Mouse (Mus musculus) heart, embryonic 12.5 days (tissue): ENCODE data around the gene Tlr9. TPM values are rescaled to one million over a fixed set of nuclear protein-coding genes. Genes with fewer than 3 reads are reported as not detected.

Source experiments
- ATAC-seq: fragments of 200-750 bp; cut with Nextera tagmentation; 2 replicates; pipeline ENCODE4 v1.8.0; 2017; ENCODE audit warnings: moderate TSS enrichment, moderate library complexity; ENCODE audit not compliant: insufficient number of reproducible peaks, low FRiP score
- H3K27ac ChIP-seq: fragments of 300-500 bp; sonication (generic); 2 replicates; pipeline ENCODE4 v1.5.1; 2016; ENCODE audit warnings: mild to moderate bottlenecking, moderate library complexity; ENCODE audit not compliant: poor library complexity, severe bottlenecking
- H3K27me3 ChIP-seq: fragments of 300-500 bp; sonication (generic); replicated peaks from 2 replicates; pipeline ENCODE4 v1.6.1; 2016; ENCODE audit warnings: mild to moderate bottlenecking, moderate library complexity
- H3K36me3 ChIP-seq: fragments of 300-500 bp; sonication (generic); 2 replicates; pipeline ENCODE4 v1.6.1; 2016; ENCODE audit warnings: mild to moderate bottlenecking, moderate library complexity
- H3K4me1 ChIP-seq: fragments of 300-500 bp; sonication (generic); replicated peaks from 2 replicates; pipeline ENCODE4 v1.6.1; 2016; ENCODE audit warnings: mild to moderate bottlenecking
- H3K4me2 ChIP-seq: fragments of 300-500 bp; sonication (generic); 2 replicates; pipeline ENCODE4 v1.6.1; 2016; ENCODE audit warnings: mild to moderate bottlenecking, moderate library complexity
- H3K4me3 ChIP-seq: fragments of 300-500 bp; sonication (generic); 2 replicates; pipeline ENCODE4 v1.5.1; 2016; ENCODE audit warnings: mild to moderate bottlenecking
- H3K9ac ChIP-seq: fragments of 300-500 bp; sonication (generic); 2 replicates; pipeline ENCODE4 v1.6.1; 2016; ENCODE audit warnings: mild to moderate bottlenecking, moderate library complexity
- H3K9me3 ChIP-seq: fragments of 300-500 bp; sonication (generic); replicated peaks from 2 replicates; pipeline ENCODE4 v1.6.1; 2016; ENCODE audit warnings: mild to moderate bottlenecking, moderate library complexity
- WGBS: fragments of 180-500 bp; shearing (Covaris S2); methylation state at CpG from one replicate; pipeline ENCODE4 v1.1.7; 2016; 5-methylcytosine and 5-hydroxymethylcytosine counted together
- polyA plus RNA-seq: library from polyadenylated mRNA; unstranded; fragments of >200 nt; fragmentation: Nextera tagmentation; extraction: Ambion mirVana; gene quantifications from 2 replicates; pipeline ENCODE4 v1.2.1, GENCODE M21; 2016

The Tlr9 gene
- polyA plus RNA-seq, 1 experiment from 2014 or later, result not detected

DNA sequence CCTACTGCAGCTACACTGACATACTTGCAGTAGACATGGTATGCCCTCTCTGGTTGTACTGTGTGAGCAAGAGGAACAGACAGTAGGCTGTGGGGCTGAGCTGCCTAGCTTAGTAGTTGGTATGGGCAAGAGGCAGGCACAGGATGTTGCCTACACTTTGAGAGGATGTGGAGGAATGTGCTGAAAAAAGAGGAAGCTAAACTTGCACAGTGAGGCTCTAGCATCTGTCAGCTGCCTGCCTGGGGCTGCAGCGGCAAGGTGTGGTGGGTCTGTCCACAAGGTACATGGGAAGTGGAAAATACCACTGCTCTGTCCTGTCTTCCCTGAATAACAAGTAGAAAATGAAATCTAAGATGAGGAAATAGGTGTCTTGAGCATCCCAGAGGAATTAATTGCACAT lies 29.4 kb upstream of the Tlr9 start:
- 88% methylated on average over 1 of the region's 1 CpGs for WGBS
- Histone ChIP-seq H3K27ac (no peak overlapping the region), H3K4me2 (no peak overlapping the region), H3K9ac (no peak overlapping the region), H3K4me3 (no peak overlapping the region), H3K27me3 (no peaks in the 10 kb centered on the region), H3K4me1 (peaks cover 4% of the 10 kb centered on the region), H3K9me3 (no peaks in the 10 kb centered on the region), H3K36me3 (peaks cover 82% of the 10 kb centered on the region)
- no peak for ATAC-seq

DNA sequence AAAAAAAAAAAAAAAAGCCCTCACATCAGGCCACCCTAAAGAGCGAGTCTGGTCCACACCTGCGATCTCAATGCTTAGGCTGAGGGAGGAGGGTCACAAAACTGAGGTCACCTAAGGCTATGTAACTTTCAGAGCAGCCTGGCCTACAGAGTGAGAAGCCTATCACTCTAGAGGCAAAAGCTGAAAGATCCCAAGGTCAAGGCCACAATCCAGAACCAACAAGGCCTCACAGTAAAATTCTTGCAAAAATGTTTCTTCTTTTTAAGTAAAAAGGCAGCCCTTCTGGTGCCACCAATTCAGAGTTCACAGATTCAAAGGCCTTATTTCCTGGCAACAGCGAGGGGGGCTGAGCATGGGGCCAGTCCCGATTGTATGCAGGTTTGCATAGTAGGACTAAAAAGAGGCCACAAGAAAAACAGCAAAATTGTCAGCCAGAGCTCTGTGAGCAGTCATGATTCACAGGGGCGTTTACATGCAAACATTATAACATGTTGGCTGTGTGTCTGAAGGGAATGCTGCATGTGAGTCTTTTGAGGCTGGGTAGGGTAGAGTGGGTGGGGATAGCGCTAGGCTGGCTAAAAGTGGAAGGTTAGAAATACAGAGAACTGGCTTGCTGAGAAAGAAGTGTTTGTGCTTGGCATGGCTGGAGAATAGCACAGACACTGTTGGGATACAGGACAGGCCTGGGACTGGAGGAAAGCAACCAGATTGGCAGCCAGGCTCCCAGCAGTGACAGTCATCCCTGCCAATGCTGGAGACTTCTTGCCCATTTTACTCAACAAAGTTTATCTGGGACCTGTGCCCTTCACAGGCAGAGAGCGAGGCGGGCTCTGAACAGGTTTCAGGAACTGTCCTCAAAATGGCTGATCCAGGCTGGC lies 28.2 kb upstream of the Tlr9 start:
- WGBS, result 89% methylated on average over 8 of the region's 8 CpGs
- Histone ChIP-seq H3K4me1 (peaks cover 11% of the 10 kb centered on the region), H3K27ac (no peak overlapping the region; the same call in 1 of the 2 replicates), H3K9ac (0 out of 2 replicates have a peak overlapping the region, but pooled peaks have one; percentile 22), H3K4me3 (no peak overlapping the region), H3K36me3 (peaks cover 71% of the 10 kb centered on the region), H3K4me2 (no peak overlapping the region), H3K27me3 (no peaks in the 10 kb centered on the region), H3K9me3 (no peaks in the 10 kb centered on the region)
- no peak for ATAC-seq

DNA sequence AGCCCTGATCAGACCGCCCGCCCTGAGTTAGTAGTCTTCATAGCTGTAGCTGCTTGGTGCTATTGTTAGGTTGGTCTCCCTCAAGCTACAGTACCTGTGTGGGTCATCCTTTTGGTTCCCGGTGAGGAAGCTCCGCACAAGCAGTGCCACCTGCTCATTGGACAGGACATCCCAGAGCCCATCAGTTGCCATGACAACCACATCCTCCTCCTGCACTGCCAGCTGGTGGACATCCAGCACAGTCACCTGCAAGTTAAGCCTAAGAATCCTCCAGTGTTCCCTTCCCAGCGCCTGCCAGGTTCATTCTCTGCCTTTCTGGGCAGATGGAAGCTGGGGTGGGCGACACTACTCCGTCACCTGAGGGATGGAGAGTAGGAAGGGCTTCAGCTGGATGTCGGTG lies 26.7 kb upstream of the Tlr9 start:
- Histone ChIP-seq H3K9me3 (no peaks in the 10 kb centered on the region), H3K9ac (no peak overlapping the region), H3K4me1 (peaks cover 21% of the 10 kb centered on the region), H3K4me3 (no peak overlapping the region), H3K36me3 (peaks cover 56% of the 10 kb centered on the region), H3K27ac (no peak overlapping the region), H3K27me3 (no peaks in the 10 kb centered on the region), H3K4me2 (no peak overlapping the region)
- 88% methylated on average over 8 of the region's 8 CpGs for WGBS
- ATAC-seq, result no peak

DNA sequence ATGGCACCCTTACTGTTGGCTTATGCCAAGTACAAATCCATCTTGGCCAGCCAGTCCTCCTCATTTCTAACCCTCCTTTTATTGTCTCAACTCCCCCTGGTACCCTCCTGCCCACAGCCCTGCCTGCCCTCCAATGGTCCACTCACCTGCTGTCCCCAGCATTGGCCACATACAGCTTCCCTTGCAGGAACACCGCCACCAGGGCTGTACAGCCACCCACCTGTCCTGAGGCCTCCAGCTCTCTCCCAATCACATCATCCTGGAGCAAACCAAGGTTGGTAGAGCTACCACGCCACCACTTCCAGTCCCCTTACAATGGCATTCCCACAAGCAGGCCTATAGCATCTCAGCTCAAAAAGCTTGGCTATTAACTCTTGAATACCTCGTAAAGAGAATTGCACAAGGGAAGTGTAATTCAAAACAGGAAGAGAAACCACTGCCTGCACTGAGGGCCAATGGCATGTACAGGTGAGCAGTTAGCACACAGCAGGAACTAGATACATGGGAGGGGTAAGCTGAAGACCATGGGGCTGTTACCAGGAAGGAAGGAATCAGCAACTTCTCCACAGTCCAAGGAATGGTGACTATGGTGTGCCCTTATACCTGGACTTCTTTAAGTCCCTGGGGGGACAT lies 25.2 kb upstream of the Tlr9 start:
- Histone ChIP-seq H3K4me2 (no peak overlapping the region), H3K27me3 (no peaks in the 10 kb centered on the region), H3K36me3 (peaks cover 42% of the 10 kb centered on the region), H3K4me1 (peaks cover 22% of the 10 kb centered on the region), H3K27ac (no peak overlapping the region), H3K4me3 (no peak overlapping the region), H3K9ac (no peak overlapping the region), H3K9me3 (no peaks in the 10 kb centered on the region)
- no peak for ATAC-seq
- 91% methylated on average over 3 of the region's 3 CpGs for WGBS

DNA sequence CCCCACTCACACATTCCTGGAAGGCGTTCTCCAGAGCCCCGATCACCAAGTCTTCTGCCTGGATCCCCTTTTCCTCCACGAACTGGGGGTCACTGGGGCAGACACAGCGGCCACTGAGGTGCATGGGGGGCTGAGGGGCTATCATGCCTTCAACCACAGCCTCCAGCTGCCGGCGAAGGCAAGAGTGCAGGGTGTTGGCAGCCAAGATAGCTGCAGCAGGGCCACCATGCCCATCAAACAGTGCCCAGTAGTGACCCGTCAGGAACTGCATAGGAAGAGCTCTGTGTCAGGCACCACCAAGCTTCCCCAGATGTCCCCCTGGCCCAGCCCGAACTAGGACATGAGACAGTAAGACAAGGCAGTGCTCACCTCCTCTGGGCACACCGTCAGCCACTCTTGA lies 24.7 kb upstream of the Tlr9 start:
- H3K36me3 ChIP-seq, result peaks cover 39% of the 10 kb centered on the region
- no peaks in the 10 kb centered on the region for H3K27me3 ChIP-seq
- peak overlapping the region; percentile 70 for H3K4me2 ChIP-seq
- H3K27ac ChIP-seq, result no peak overlapping the region
- no peak overlapping the region for H3K4me3 ChIP-seq
- ATAC-seq, result no peak
- H3K9me3 ChIP-seq, result no peaks in the 10 kb centered on the region
- H3K4me1 ChIP-seq, result peaks cover 24% of the 10 kb centered on the region
- 0 out of 2 replicates have a peak overlapping the region, but pooled peaks have one; percentile 11 for H3K9ac ChIP-seq
- 87% methylated on average over 9 of the region's 9 CpGs for whole genome bisulfite sequencing

DNA sequence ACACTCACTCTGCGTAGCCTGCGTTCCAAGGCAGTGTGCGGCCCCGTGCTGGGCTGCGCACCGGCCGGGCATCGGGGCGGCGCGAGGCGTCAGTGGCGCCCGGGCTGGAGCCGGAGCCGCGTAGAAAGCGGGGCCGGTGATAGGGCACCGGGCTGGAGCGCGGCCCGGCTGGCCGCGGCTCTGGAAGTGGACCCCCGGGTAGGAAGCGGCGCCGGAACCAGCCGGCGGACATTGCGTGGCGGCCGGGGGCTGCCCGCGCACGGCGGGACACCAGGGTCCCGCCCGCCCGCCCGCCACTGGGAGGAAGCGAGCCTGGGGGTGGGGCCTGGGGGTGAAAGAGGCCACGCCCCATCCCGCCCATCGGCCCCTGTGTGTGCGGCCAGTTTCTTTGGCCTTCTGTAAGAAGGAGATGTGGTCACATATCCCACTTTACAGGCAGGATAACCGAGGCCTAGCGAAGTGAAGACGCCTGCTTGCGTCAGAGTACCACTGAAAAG lies 23.4 kb upstream of the Tlr9 start:
- Histone ChIP-seq H3K27me3 (no peaks in the 10 kb centered on the region), H3K9ac (peak overlapping the region; percentile 84), H3K4me1 (peaks cover 32% of the 10 kb centered on the region), H3K36me3 (peaks cover 32% of the 10 kb centered on the region), H3K27ac (peak overlapping the region; percentile 22; the same call in 1 of the 2 replicates), H3K4me3 (peak overlapping the region; percentile 74), H3K9me3 (no peaks in the 10 kb centered on the region), H3K4me2 (peak overlapping the region; percentile 70)
- peak; percentile 78 for ATAC-seq
- under 1% methylated on average over 51 of the region's 51 CpGs for WGBS

DNA sequence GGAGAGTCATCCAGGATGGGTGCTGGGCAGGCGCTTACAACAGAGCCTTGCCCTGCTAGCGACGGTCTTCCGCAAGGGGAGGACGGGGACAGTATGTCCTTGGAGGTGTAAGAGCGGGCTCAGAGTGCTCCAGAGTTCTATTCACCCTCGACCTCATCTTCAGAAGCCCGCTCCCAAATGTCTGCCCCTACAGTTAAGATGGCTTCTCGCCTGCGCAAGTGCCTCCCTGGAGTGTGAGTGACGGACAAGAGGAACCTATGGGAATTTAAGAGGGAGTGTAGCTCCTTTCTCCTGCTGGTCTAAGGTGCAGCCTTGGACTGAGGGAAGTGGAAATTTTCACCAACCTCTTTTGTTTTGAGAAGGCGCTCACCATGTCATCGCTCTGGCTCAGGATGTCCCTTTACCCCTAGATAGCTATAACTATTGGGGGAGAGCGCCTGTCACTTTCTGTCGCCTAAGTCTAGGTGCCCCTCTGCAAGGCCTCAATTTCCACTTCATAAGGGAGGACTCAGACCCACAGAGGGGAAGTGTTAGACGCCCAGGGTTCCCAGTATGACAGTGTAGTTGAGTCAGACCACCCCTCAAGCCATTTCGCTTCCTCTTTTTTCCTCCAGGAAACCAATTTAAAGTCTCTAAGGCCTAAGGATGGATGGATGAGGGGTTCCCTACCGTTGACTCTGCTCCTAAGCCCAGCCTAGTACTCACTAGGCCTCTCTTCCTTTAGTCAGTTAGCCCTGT lies 22.7 kb upstream of the Tlr9 start, which contains the start of gene Ppm1m:
Ppm1m (minus strand) TSS at position 212 of the 738 bp plus-strand sequence.
- ATAC-seq, result peak; percentile 16; the same call in 1 of the 2 replicates
- 40% methylated on average over 18 of the region's 18 CpGs for WGBS
- H3K4me1 ChIP-seq, result peaks cover 39% of the 10 kb centered on the region

DNA sequence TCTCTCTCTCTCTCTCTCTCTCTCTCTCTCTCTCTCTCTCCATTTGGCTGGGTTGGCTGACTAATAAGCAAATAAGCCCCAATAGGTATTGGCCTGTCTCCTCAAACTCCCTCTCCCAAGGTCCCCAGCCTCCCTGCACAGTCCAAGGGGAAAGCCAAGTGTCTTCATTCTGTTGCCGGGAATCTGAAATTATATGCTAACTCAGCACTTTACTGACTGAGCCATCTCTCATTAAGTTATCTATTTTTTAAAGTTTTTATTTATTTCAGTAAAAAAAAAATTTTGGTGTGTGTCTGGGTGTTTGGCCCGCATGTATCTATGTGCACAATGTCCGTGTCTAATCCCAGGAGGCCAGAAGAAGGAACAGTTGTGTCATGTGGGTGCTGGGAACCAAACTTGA lies 20.5 kb upstream of the Tlr9 start:
- no peak overlapping the region for H3K4me3 ChIP-seq
- WGBS, result 88% methylated on average over 3 of the region's 3 CpGs
- peak overlapping the region; percentile 80 for H3K4me2 ChIP-seq
- no peaks in the 10 kb centered on the region for H3K9me3 ChIP-seq
- peaks cover 59% of the 10 kb centered on the region for H3K4me1 ChIP-seq
- no peaks in the 10 kb centered on the region for H3K27me3 ChIP-seq
- H3K27ac ChIP-seq, result peak overlapping the region; percentile 73; the same call in 1 of the 2 replicates
- H3K9ac ChIP-seq, result no peak overlapping the region
- H3K36me3 ChIP-seq, result peaks cover 6% of the 10 kb centered on the region; the same call in 1 of the 2 replicates
- ATAC-seq, result no peak

More for the DNA sequence above, 22.7 kb upstream of the Tlr9 start, which contains the start of gene Ppm1m:
- H3K36me3 ChIP-seq, result peaks cover 26% of the 10 kb centered on the region
- H3K27ac ChIP-seq, result peak within 1 kb of the TSS; percentile 22; the same call in 1 of the 2 replicates
- peak within 1 kb of the TSS; percentile 84 for H3K9ac ChIP-seq
- peak within 1 kb of the TSS; percentile 70 for H3K4me2 ChIP-seq
- no peaks in the 10 kb centered on the region for H3K9me3 ChIP-seq
- H3K4me3 ChIP-seq, result peak within 1 kb of the TSS; percentile 74
- H3K27me3 ChIP-seq, result no peaks in the 10 kb centered on the region

DNA sequence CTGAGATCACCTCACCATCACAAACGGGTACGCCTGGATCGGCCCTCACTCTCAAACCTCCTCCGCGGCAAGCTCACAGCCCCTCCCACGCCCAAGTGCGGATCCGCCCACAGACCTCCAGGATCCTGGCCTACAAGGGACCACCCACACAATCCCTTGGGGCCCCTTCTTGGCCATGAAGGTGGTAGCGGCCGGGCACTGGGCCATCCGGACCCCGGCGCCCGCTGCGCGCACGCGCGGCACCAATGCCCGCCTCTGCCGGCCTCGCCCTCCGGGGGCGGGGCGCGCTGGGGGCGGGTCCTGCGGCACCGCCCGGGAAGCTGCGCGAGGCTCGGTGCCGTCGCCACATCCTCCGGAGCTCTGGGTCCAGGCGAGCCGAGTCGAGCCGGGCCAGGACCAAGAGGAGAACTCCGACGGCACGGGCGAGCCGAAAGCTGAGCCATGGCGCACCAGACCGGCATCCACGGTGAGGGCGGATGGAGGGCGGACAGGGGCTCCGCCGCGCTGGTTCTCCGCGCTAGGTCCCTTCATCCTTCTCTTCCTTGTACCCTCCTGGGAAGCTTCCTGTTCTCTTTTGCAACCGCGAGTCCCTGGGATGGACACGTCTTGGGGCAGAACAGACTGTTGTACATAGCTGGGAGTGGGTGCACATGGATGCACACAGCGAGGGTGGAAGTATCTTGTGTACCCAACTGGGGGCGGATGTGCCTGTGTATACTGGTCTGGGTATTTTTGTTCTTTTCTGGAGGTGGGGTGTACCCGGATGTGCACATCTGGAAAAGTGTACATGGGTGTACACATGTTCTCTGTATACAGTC lies 19.4 kb upstream of the Tlr9 start, which contains the start of gene Twf2:
Twf2 (plus strand) TSS at position 290 of the 818 bp plus-strand sequence.
- 1% methylated on average over 61 of the region's 61 CpGs for WGBS
- peaks cover 12% of the 10 kb centered on the region for H3K36me3 ChIP-seq
- ATAC-seq, result peak; percentile 89
- H3K9me3 ChIP-seq, result no peaks in the 10 kb centered on the region
- H3K27me3 ChIP-seq, result no peaks in the 10 kb centered on the region
- H3K9ac ChIP-seq, result peak within 1 kb of the TSS; percentile 79
- H3K4me3 ChIP-seq, result peak within 1 kb of the TSS; percentile 73
- H3K4me1 ChIP-seq, result peaks cover 60% of the 10 kb centered on the region
- H3K27ac ChIP-seq, result peak within 1 kb of the TSS; percentile 73
- peak within 1 kb of the TSS; percentile 80 for H3K4me2 ChIP-seq
